Mouse (Mus musculus): ENCODE data around the gene Ctnnbl1. TPM values are rescaled to one million over a fixed set of nuclear protein-coding genes. Genes with fewer than 3 reads are reported as not detected.

Ctnnbl1 gene
- total and polyA plus RNA-seq, 3 experiments: 46.0 to 57.2 (median 48.6) TPM

GRCm38 (mm10) chr2:157814116-157814964 lies 77.1 kb downstream of the Ctnnbl1 start:
- Histone ChIP-seq H3K27ac (ENCODE audit: insufficient read depth, low read depth) (no peak overlapping the region), H3K36me3 (replicated peaks in 1 of 2; ENCODE audit: control insufficient read depth in 1 of 2, insufficient read depth in 1 of 2, low read length in 1 of 2) (peaks cover 26 to 66% of the 10 kb centered on the region in 2 experiments), H3K9me3 (replicated peaks; ENCODE audit: low read length) (no peaks in the 10 kb centered on the region), H3K4me1 (ENCODE audit: control insufficient read depth in 1 of 2, insufficient read depth in 2 of 2) (peaks cover 12 to 29% of the 10 kb centered on the region in 2 experiments), H3K79me2 (replicated peaks; ENCODE audit: control insufficient read depth, extremely low read depth, insufficient read depth, poor library complexity, severe bottlenecking) (no peaks in the 10 kb centered on the region), H3K27me3 (replicated peaks) (no peaks in the 10 kb centered on the region), H3K4me2 (ENCODE audit: insufficient read depth, low read depth, poor library complexity, severe bottlenecking) (no peak overlapping the region), H3K9ac (ENCODE audit: insufficient read depth, low read depth) (no peak overlapping the region), H3K4me3 (replicated peaks in 1 of 3; ENCODE audit: low read depth in 2 of 3, low read length in 2 of 3, poor library complexity in 1 of 3) (no peak overlapping the region)
- DNase-seq (ENCODE audit: extremely low read depth): no peak
- dilution Hi-C loops (cut with MboI; ENCODE audit: extremely low pct_ligation_motif_present, extremely low pct_unique_long_range_greater_than_20kb, low sequenced_read_pairs): no loop called here
- TF ChIP-seq MAZ (IDR thresholded peaks at IDR 0.05; ENCODE audit: low read depth, low read length) (no peak), ELF1 (IDR thresholded peaks at IDR 0.05; ENCODE audit: low read depth, low read length) (no peak), RAD21 (IDR thresholded peaks at IDR 0.05; ENCODE audit: low read depth, low read length) (no peak), MYC (IDR thresholded peaks at IDR 0.05; ENCODE audit: low read depth, low read length) (no peak), BHLHE40 (IDR thresholded peaks at IDR 0.05; ENCODE audit: low read depth, low read length) (no peak), SIN3A (IDR thresholded peaks at IDR 0.05; ENCODE audit: low read length) (no peak), NRF1 (IDR thresholded peaks at IDR 0.05; ENCODE audit: low read depth, low read length) (no peak)
- in situ Hi-C loops (cut with MboI; ENCODE audit: low pct_ligation_motif_present, low pct_unique_long_range_greater_than_20kb, low sequenced_read_pairs): no loop called here

GRCm38 (mm10) chr2:157814965-157815283 lies 77.7 kb downstream of the Ctnnbl1 start:
- no peak overlapping the region for H3K9ac ChIP-seq (ENCODE audit: insufficient read depth, low read depth)
- no peak overlapping the region for H3K4me3 ChIP-seq (replicated peaks in 1 of 3; ENCODE audit: low read depth in 2 of 3, low read length in 2 of 3, poor library complexity in 1 of 3)
- in situ Hi-C loops (cut with MboI; ENCODE audit: low pct_ligation_motif_present, low pct_unique_long_range_greater_than_20kb, low sequenced_read_pairs) (no loop called here), dilution Hi-C loops (cut with MboI; ENCODE audit: extremely low pct_ligation_motif_present, extremely low pct_unique_long_range_greater_than_20kb, low sequenced_read_pairs) (no loop called here)
- no peaks in the 10 kb centered on the region for H3K9me3 ChIP-seq (replicated peaks; ENCODE audit: low read length)
- DNase-seq (ENCODE audit: extremely low read depth): no peak
- H3K27ac ChIP-seq (ENCODE audit: insufficient read depth, low read depth): no peak overlapping the region
- TF ChIP-seq JUND (conservative IDR thresholded peaks at IDR 0.05; ENCODE audit: low read depth, low read length): no peak
- TF ChIP-seq MAFK (IDR thresholded peaks at IDR 0.05; ENCODE audit: insufficient replicate concordance, low read length): peak; percentile 73; the same call in 1 of the 2 replicates
- H3K4me2 ChIP-seq (ENCODE audit: insufficient read depth, low read depth, poor library complexity, severe bottlenecking): no peak overlapping the region
- H3K4me1 ChIP-seq (ENCODE audit: control insufficient read depth in 1 of 2, insufficient read depth in 2 of 2): peaks cover 14 to 34% of the 10 kb centered on the region in 2 experiments
- no peaks in the 10 kb centered on the region for H3K27me3 ChIP-seq (replicated peaks)
- no peaks in the 10 kb centered on the region for H3K79me2 ChIP-seq (replicated peaks; ENCODE audit: control insufficient read depth, extremely low read depth, insufficient read depth, poor library complexity, severe bottlenecking)
- H3K36me3 ChIP-seq (replicated peaks in 1 of 2; ENCODE audit: control insufficient read depth in 1 of 2, insufficient read depth in 1 of 2, low read length in 1 of 2): peaks cover 26 to 68% of the 10 kb centered on the region in 2 experiments

- Histone ChIP-seq H3K27ac (ENCODE audit: insufficient read depth, low read depth) (no peak overlapping the region), H3K9me3 (replicated peaks; ENCODE audit: low read length) (no peaks in the 10 kb centered on the region), H3K4me3 (replicated peaks in 1 of 3; ENCODE audit: low read depth in 2 of 3, low read length in 2 of 3, poor library complexity in 1 of 3) (no peak overlapping the region), H3K36me3 (replicated peaks in 1 of 2; ENCODE audit: control insufficient read depth in 1 of 2, insufficient read depth in 1 of 2, low read length in 1 of 2) (peaks cover 11 to 63% of the 10 kb centered on the region in 2 experiments), H3K4me2 (ENCODE audit: insufficient read depth, low read depth, poor library complexity, severe bottlenecking) (no peak overlapping the region), H3K27me3 (replicated peaks) (no peaks in the 10 kb centered on the region), H3K4me1 (ENCODE audit: control insufficient read depth in 1 of 2, insufficient read depth in 2 of 2) (peaks cover 14 to 44% of the 10 kb centered on the region in 2 experiments), H3K9ac (ENCODE audit: insufficient read depth, low read depth) (no peak overlapping the region), H3K79me2 (replicated peaks; ENCODE audit: control insufficient read depth, extremely low read depth, insufficient read depth, poor library complexity, severe bottlenecking) (no peaks in the 10 kb centered on the region)
- TF ChIP-seq GABPA (IDR thresholded peaks at IDR 0.05; ENCODE audit: insufficient replicate concordance, low read depth, low read length): no peak
- no peak for TF ChIP-seq MXI1 (IDR thresholded peaks at IDR 0.05; ENCODE audit: low read depth, low read length)
- no peak for TF ChIP-seq ZNF384 (IDR thresholded peaks at IDR 0.05; ENCODE audit: low read depth, low read length)
- TF ChIP-seq NRF1 (IDR thresholded peaks at IDR 0.05; ENCODE audit: low read depth, low read length): no peak
- TF ChIP-seq PAX5 (IDR thresholded peaks at IDR 0.05; ENCODE audit: low read length): no peak
- no peak for TF ChIP-seq POLR2AphosphoS2 (IDR thresholded peaks at IDR 0.05; ENCODE audit: low read depth, low read length)
- TF ChIP-seq CTCF (conservative IDR thresholded peaks at IDR 0.05 in 1 of 2, IDR thresholded peaks at IDR 0.05 in 1 of 2; ENCODE audit: low read depth in 2 of 2, low read length in 2 of 2): no peak
- no peak for TF ChIP-seq ETS1 (conservative IDR thresholded peaks at IDR 0.05; ENCODE audit: low read depth, low read length)
- no peak for TF ChIP-seq HCFC1 (IDR thresholded peaks at IDR 0.05; ENCODE audit: low read depth, low read length)
- no peak for TF ChIP-seq ZKSCAN1 (IDR thresholded peaks at IDR 0.05; ENCODE audit: borderline replicate concordance, low read depth, low read length)
- TF ChIP-seq UBTF (IDR thresholded peaks at IDR 0.05; ENCODE audit: low read depth, low read length): no peak
- TF ChIP-seq E2F4 (IDR thresholded peaks at IDR 0.05; ENCODE audit: insufficient replicate concordance, low read depth, low read length): no peak
- no peak for TF ChIP-seq TCF12 (IDR thresholded peaks at IDR 0.05; ENCODE audit: low read depth, low read length)
- TF ChIP-seq MYC (IDR thresholded peaks at IDR 0.05; ENCODE audit: low read depth, low read length): no peak
- dilution Hi-C loops (cut with MboI; ENCODE audit: extremely low pct_ligation_motif_present, extremely low pct_unique_long_range_greater_than_20kb, low sequenced_read_pairs) (no loop called here), in situ Hi-C loops (cut with MboI; ENCODE audit: low pct_ligation_motif_present, low pct_unique_long_range_greater_than_20kb, low sequenced_read_pairs) (no loop called here)
- DNase-seq (ENCODE audit: extremely low read depth): no peak
Measured at GRCm38 (mm10) chr2:157817672-157818071, 80.5 kb downstream of the Ctnnbl1 start.
